Mouse (Mus musculus): ENCODE measurements around the gene Camk1.

DNA sequence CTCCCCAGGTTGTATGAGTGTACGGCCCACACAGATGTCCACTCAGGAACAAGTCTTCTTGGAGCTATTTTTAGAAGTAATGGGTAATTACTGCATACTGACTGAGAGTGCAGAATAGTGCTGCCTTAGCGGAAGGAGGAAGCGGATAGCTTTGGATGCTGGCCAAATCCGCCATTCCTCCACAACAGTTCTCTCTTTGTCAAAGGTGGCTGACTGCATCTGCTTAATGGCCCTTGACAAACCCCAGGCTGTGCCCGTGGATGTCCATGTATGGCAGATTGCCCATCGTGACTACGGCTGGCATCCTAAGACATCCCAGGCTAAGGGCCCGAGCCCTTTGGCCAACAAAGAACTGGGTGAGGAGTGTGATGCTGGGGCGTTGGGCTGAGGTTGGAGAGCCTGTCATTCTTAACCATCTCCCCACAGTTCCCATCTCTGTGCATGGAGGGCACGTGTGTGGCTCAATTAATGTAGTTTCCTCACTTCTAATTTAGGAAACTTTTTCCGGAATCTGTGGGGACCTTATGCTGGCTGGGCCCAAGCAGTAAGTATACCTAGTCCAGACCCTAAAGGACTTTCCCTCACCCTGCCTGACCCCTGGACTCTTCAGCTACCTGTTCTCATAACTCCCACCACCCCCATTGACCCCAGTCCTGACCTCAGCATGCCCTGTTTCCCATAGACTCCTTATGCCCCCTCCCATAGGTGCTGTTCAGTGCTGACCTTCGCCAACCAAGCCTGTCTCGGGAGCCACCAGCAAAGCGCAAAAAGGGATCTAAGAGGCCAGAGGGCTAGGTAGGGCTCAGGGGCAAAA lies 10.4 kb downstream of the Camk1 start:
- TF ChIP-seq HCFC1 (IDR thresholded peaks at IDR 0.05; ENCODE audit: low read depth, low read length) (no peak), USF1 (IDR thresholded peaks at IDR 0.05; ENCODE audit: low read depth, low read length) (no peak), POLR2AphosphoS2 (IDR thresholded peaks at IDR 0.05; ENCODE audit: low read depth, low read length) (no peak), CTCF (conservative IDR thresholded peaks at IDR 0.05 in 1 of 2, IDR thresholded peaks at IDR 0.05 in 1 of 2; ENCODE audit: low read depth in 2 of 2, low read length in 2 of 2) (no peak), POLR2A (IDR thresholded peaks at IDR 0.05; ENCODE audit: low read depth, low read length) (no peak), MAZ (IDR thresholded peaks at IDR 0.05; ENCODE audit: low read depth, low read length) (no peak), KAT2A (IDR thresholded peaks at IDR 0.05; ENCODE audit: insufficient replicate concordance, low read length) (no peak)
